Mouse (Mus musculus) intestine, embryonic 16.5 days (tissue): ENCODE results near the gene Nudt1. TPM values are rescaled to one million over a fixed set of nuclear protein-coding genes. Genes with fewer than 3 reads are reported as not detected.

Experiments
- ATAC-seq: fragments of 200-750 bp; cut with Nextera tagmentation; 2 replicates; pipeline ENCODE4 v1.8.0; 2017; ENCODE audit warnings: moderate TSS enrichment, moderate library complexity
- H3K27ac ChIP-seq: fragments of 300-500 bp; sonication (generic); 2 replicates; pipeline ENCODE4 v1.5.1; 2014; ENCODE audit warnings: mild to moderate bottlenecking, low read length
- H3K27me3 ChIP-seq: fragments of 300-500 bp; sonication (generic); replicated peaks from 2 replicates; pipeline ENCODE4 v1.6.1; 2014; ENCODE audit warnings: low read length, control low read depth, mixed read lengths; ENCODE audit not compliant: control insufficient read depth, insufficient read depth
- H3K36me3 ChIP-seq: fragments of 300-500 bp; sonication (generic); 2 replicates; pipeline ENCODE4 v1.6.1; 2014; ENCODE audit warnings: low read length, control low read depth; ENCODE audit not compliant: control insufficient read depth, insufficient read depth
- H3K4me1 ChIP-seq: fragments of 300-500 bp; sonication (generic); 2 replicates; pipeline ENCODE4 v1.6.1; 2014; ENCODE audit warnings: low read length, control low read depth, mixed read lengths; ENCODE audit not compliant: control insufficient read depth, insufficient read depth
- H3K4me2 ChIP-seq: fragments of 300-500 bp; sonication (generic); 2 replicates; pipeline ENCODE4 v1.6.1; 2014; ENCODE audit warnings: low read depth, low read length, control low read depth
- H3K4me3 ChIP-seq: fragments of 300-500 bp; sonication (generic); 2 replicates; pipeline ENCODE4 v1.5.1; 2014; ENCODE audit warnings: mild to moderate bottlenecking, low read length
- H3K9ac ChIP-seq: fragments of 300-500 bp; sonication (generic); 2 replicates; pipeline ENCODE4 v1.6.1; 2014; ENCODE audit warnings: low read depth, low read length
- H3K9me3 ChIP-seq: fragments of 300-500 bp; sonication (generic); 2 replicates; pipeline ENCODE4 v1.6.1; 2016; ENCODE audit warnings: low read length, control low read depth; ENCODE audit not compliant: control insufficient read depth
- WGBS: fragments of 180-500 bp; shearing (Covaris S2); extraction: QIAGEN DNeasy Blood & Tissue Kit; methylation state at CpG from one replicate; pipeline ENCODE4 v1.1.7; 2014; 5-methylcytosine and 5-hydroxymethylcytosine counted together
- polyA plus RNA-seq: library from polyadenylated mRNA; unstranded; fragments of >200 nt; fragmentation: Nextera tagmentation; extraction: Ambion mirVana; gene quantifications from 2 replicates; pipeline ENCODE4 v1.2.1, GENCODE M21; 2015

Gene Nudt1
- polyA plus RNA-seq, 1 experiment from 2014 or later = 48.6 TPM

GRCm38 (mm10) chr5:140384462-140384861, 63.0 kb downstream of the Nudt1 start:
- Histone ChIP-seq H3K27me3 (no peaks in the 10 kb centered on the region), H3K4me1 (peaks cover 14% of the 10 kb centered on the region), H3K36me3 (no peaks in the 10 kb centered on the region), H3K27ac (no peak overlapping the region), H3K9me3 (no peaks in the 10 kb centered on the region), H3K4me3 (no peak overlapping the region), H3K4me2 (no peak overlapping the region), H3K9ac (no peak overlapping the region)
- 96% methylated on average over 1 of the region's 1 CpGs for WGBS
- no peak for ATAC-seq

GRCm38 (mm10) chr5:140387236-140387635, 65.8 kb downstream of the Nudt1 start:
- peaks cover 14% of the 10 kb centered on the region for H3K4me1 ChIP-seq
- no peaks in the 10 kb centered on the region for H3K27me3 ChIP-seq
- no peak overlapping the region for H3K9ac ChIP-seq
- ATAC-seq = no peak
- H3K36me3 ChIP-seq = no peaks in the 10 kb centered on the region
- H3K9me3 ChIP-seq = no peaks in the 10 kb centered on the region
- no peak overlapping the region for H3K4me2 ChIP-seq
- 89% methylated on average over 7 of the region's 7 CpGs for WGBS
- H3K4me3 ChIP-seq = no peak overlapping the region
- H3K27ac ChIP-seq = no peak overlapping the region

Other genes with a start within 250 kb of the Nudt1 start
- gene Mad1l1, start 104 bp upstream of the Nudt1 start, polyA plus RNA-seq = 31.4 and 34.1 TPM in 2 replicates
- 18.3 and 19.6 TPM in 2 replicates for gene Mrm2, start 10.2 kb downstream of the Nudt1 start, polyA plus RNA-seq
- 35.9 and 45.2 TPM in 2 replicates for gene Snx8, start 67.6 kb downstream of the Nudt1 start, polyA plus RNA-seq
- 85.2 and 89.0 TPM in 2 replicates for gene Eif3b, start 97.7 kb downstream of the Nudt1 start, polyA plus RNA-seq
- gene Gm4869, start 124.0 kb downstream of the Nudt1 start, polyA plus RNA-seq = not detected in 2 replicates
- gene Chst12, start 183.9 kb downstream of the Nudt1 start, polyA plus RNA-seq = 19.9 and 21.0 TPM in 2 replicates
- gene Grifin, start 243.4 kb downstream of the Nudt1 start, polyA plus RNA-seq = 0.70 and 0.80 TPM in 2 replicates